Mouse (Mus musculus): Measurements from ENCODE around the gene Lamtor2. TPM values are rescaled to one million over a fixed set of nuclear protein-coding genes. Genes with fewer than 3 reads are reported as not detected.

Lamtor2 gene
- total and polyA plus RNA-seq, 3 experiments, result 125 to 188 TPM; not detected in 1

- TF ChIP-seq ZKSCAN1 (IDR thresholded peaks at IDR 0.05; ENCODE audit: low read depth, low read length), result no peak
- no peak for TF ChIP-seq USF2 (IDR thresholded peaks at IDR 0.05; ENCODE audit: borderline replicate concordance in 1 of 2, insufficient read depth in 1 of 2, low read depth in 1 of 2, low read length in 2 of 2)
- peak; percentile 52 for TF ChIP-seq ETS1 (IDR thresholded peaks at IDR 0.05; ENCODE audit: low read depth, low read length)
- TF ChIP-seq CHD2 (IDR thresholded peaks at IDR 0.05; ENCODE audit: low read length), result peak; percentile 43; the same call in 1 of the 2 replicates
- peak; percentile 60; the same call in 1 of the 2 replicates for TF ChIP-seq ELF1 (IDR thresholded peaks at IDR 0.05; ENCODE audit: low read depth, low read length)
- no peak for TF ChIP-seq GABPA (IDR thresholded peaks at IDR 0.05; ENCODE audit: low read depth, low read length)
- TF ChIP-seq RAD21 (IDR thresholded peaks at IDR 0.05; ENCODE audit: low read depth, low read length), result no peak
- peak; percentile 26 for TF ChIP-seq TAL1 (IDR thresholded peaks at IDR 0.05; ENCODE audit: low read length)
- no peak for TF ChIP-seq UBTF (IDR thresholded peaks at IDR 0.05; ENCODE audit: borderline replicate concordance, insufficient read depth, low read depth, low read length)
- TF ChIP-seq GATA1 (IDR thresholded peaks at IDR 0.05; ENCODE audit: low read depth, low read length), result peak; percentile 62
- TF ChIP-seq POLR2A (IDR thresholded peaks at IDR 0.05; ENCODE audit: control insufficient read depth in 1 of 2, insufficient read depth in 1 of 2, low read depth in 1 of 2, low read length in 2 of 2, poor library complexity in 1 of 2), result no peak
- peak; percentile 8; the same call in 1 of the 2 replicates for TF ChIP-seq HCFC1 (IDR thresholded peaks at IDR 0.05; ENCODE audit: low read depth, low read length)
- no peak for TF ChIP-seq NELFE (IDR thresholded peaks at IDR 0.05; ENCODE audit: low read depth, low read length)
- TF ChIP-seq RCOR1 (IDR thresholded peaks at IDR 0.05; ENCODE audit: low read depth, low read length), result no peak
- no peak for TF ChIP-seq KAT2A (conservative IDR thresholded peaks at IDR 0.05; ENCODE audit: low read depth, low read length)
- TF ChIP-seq MYC (IDR thresholded peaks at IDR 0.05; ENCODE audit: low read depth, low read length), result no peak
- 0 out of 2 replicates have a peak, but pooled peaks have one; percentile 53 for TF ChIP-seq BHLHE40 (IDR thresholded peaks at IDR 0.05; ENCODE audit: borderline replicate concordance, low read depth, low read length)
- TF ChIP-seq EP300 (IDR thresholded peaks at IDR 0.05; ENCODE audit: low read depth in 1 of 2, low read length in 2 of 2), result peak; percentile 48 to 70; a peak in 2 of 4 replicates
- no peak for TF ChIP-seq MXI1 (IDR thresholded peaks at IDR 0.05; ENCODE audit: low read depth, low read length)
- TF ChIP-seq TCF12 (IDR thresholded peaks at IDR 0.05; ENCODE audit: low read depth, low read length), result peak; percentile 44; the same call in 1 of the 2 replicates
- TF ChIP-seq ZNF384 (IDR thresholded peaks at IDR 0.05; ENCODE audit: low read depth, low read length), result no peak
- no peak for TF ChIP-seq SIN3A (IDR thresholded peaks at IDR 0.05; ENCODE audit: low read length)
- no peak overlapping the region for H3K9ac ChIP-seq (ENCODE audit: control insufficient read depth, low read depth, low read length, poor library complexity, severe bottlenecking)
- no peak overlapping the region for H3K4me3 ChIP-seq (ENCODE audit: control insufficient read depth in 1 of 2, insufficient read depth in 1 of 2, low read depth in 2 of 2, low read length in 2 of 2)
- DNase-seq (ENCODE audit: low read depth, low spot score), result peak; percentile 61
- no peaks in the 10 kb centered on the region for H3K9me3 ChIP-seq (replicated peaks; ENCODE audit: insufficient read depth, low read length)
- H3K4me1 ChIP-seq (ENCODE audit: control insufficient read depth in 1 of 2, insufficient read depth in 2 of 2, low read length in 2 of 2), result peaks cover 17 to 24% of the 10 kb centered on the region in 2 experiments
- no peak overlapping the region for H3K27ac ChIP-seq (ENCODE audit: control insufficient read depth, low read depth, low read length)
- H3K36me3 ChIP-seq (ENCODE audit: control insufficient read depth in 1 of 2, insufficient read depth in 2 of 2, low read length in 2 of 2), result peaks cover 0 to 12% of the 10 kb centered on the region in 2 experiments; a peak in 2 of 4 replicates
- H3K79me2 ChIP-seq (ENCODE audit: control insufficient read depth, insufficient read depth, low read length, poor library complexity), result no peaks in the 10 kb centered on the region
- no peaks in the 10 kb centered on the region for H3K27me3 ChIP-seq (ENCODE audit: control insufficient read depth in 1 of 2, insufficient read depth in 2 of 2, low read length in 2 of 2)
Observed at GRCm38 (mm10) chr3:88543651-88544410, 9.0 kb downstream of the Lamtor2 start.

All from MEL (cell line).